In genomic region chr6:5100347-5100746, GRCm38 (mm10) we compare ENCODE assay signal across 24 mouse cellular contexts.
"Had no signal": no experiment of that assay in that cellular context is flagged by ENCODE, and none has a peak within 500 bp of the region (broad histone marks: within the 10 kb centered on the region; RNA-seq: fewer than 3 reads in every experiment).

No protein-coding gene starts in this region.

- H3K36me3 ChIP-seq: kidney, embryonic 15.5 days; limb, embryonic 13.5 days; liver, embryonic 13.5 days; lung, embryonic 15.5 days; midbrain, embryonic 10.5 days; midbrain, embryonic 15.5 days; neural tube, embryonic 12.5 days; neural tube, embryonic 15.5 days had no signal

- H3K4me2 ChIP-seq: kidney, embryonic 15.5 days; limb, embryonic 13.5 days; liver, embryonic 13.5 days; lung, embryonic 15.5 days; midbrain, embryonic 15.5 days; neural tube, embryonic 12.5 days; neural tube, embryonic 15.5 days had no signal

- H3K27ac ChIP-seq: kidney, embryonic 15.5 days; limb, embryonic 13.5 days; liver, embryonic 13.5 days; lung, embryonic 15.5 days; midbrain, embryonic 10.5 days; midbrain, embryonic 15.5 days; neural tube, embryonic 12.5 days; neural tube, embryonic 15.5 days; stomach, postnatal 0 days had no signal

- H3K4me1 ChIP-seq: midbrain, embryonic 15.5 days had no signal

- H3K27me3 ChIP-seq: kidney, embryonic 15.5 days; limb, embryonic 13.5 days; liver, embryonic 13.5 days; lung, embryonic 15.5 days; megakaryocyte, embryonic 14.5 days; midbrain, embryonic 15.5 days; neural tube, embryonic 12.5 days; neural tube, embryonic 15.5 days had no signal

- DNase-seq: kidney, adult 11 months; kidney, adult 8-10 months; kidney, postnatal 10 days; kidney, postnatal 36 days; liver, embryonic 13.5 days; lung, adult 18-20 months; lung, postnatal 10 days; lung, postnatal 36 days; right cerebral cortex, adult 18-20 months; right cerebral cortex, postnatal 14 days; right cerebral cortex, postnatal 4 days; thymus, adult 2 months; thymus, postnatal 14 days; thymus, postnatal 4 days had no signal

- H3K4me3 ChIP-seq: kidney, embryonic 15.5 days; limb, embryonic 13.5 days; liver, embryonic 13.5 days; lung, embryonic 15.5 days; megakaryocyte, embryonic 14.5 days; midbrain, embryonic 10.5 days; midbrain, embryonic 15.5 days; neural tube, embryonic 12.5 days; neural tube, embryonic 15.5 days had no signal

- H3K9ac ChIP-seq: kidney, embryonic 15.5 days; limb, embryonic 13.5 days; liver, embryonic 13.5 days; lung, embryonic 15.5 days; midbrain, embryonic 15.5 days; neural tube, embryonic 12.5 days; neural tube, embryonic 15.5 days had no signal

- H3K9me3 ChIP-seq: kidney, embryonic 15.5 days; limb, embryonic 13.5 days; liver, embryonic 13.5 days; lung, embryonic 15.5 days; megakaryocyte, embryonic 14.5 days; midbrain, embryonic 10.5 days; midbrain, embryonic 15.5 days; neural tube, embryonic 12.5 days; neural tube, embryonic 15.5 days had no signal

- ATAC-seq: inflammation-experienced regulatory T-cells, adult 6 months; midbrain, embryonic 15.5 days had no signal
